Comparison of ENCODE assay signal across 8 mouse cellular contexts in the genomic region with DNA sequence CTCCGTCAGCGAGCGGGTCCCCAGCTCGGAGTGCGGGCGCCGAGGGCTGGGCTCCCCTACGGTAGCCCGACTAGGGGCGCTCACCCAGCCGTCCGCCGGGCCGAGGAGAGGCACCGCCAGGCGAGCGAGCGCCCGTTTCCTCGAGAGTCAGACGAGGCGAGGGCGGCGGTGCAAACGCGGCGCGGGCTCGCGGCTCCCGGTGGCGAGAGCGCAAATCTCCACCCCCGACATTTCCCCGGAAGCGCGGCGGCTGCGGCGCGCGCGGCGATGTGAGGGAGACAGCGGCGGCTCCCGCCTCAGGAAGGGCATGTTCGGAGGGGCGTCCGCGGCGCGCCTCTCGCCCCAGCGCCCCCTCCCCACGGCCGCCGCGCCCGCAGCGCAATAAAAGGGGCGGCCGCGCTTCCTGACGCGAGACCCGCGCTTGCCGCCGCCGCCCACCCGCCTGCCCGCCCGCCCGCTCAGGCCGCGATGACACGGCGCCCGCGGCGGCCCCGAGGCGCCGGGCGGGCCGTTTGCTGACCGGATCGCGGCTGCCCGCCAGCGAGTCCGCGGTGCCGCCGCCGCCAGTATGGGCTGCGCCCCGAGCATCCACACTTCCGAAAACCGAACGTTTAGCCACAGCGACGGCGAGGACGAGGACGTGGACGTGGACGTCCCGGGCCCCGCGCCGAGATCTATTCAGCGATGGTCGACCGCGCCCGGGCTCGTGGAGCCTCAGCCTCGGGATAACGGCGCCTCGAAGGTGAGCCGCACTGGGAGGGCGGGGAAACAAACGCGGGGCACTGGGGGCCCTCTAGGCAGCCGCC. TPM values are rescaled to one million over a fixed set of nuclear protein-coding genes. Genes with fewer than 3 reads are reported as not detected.
DNase-seq lines count a peak whose midpoint lies in the region; ATAC-seq and TF ChIP-seq lines count a peak whose summit lies in the region.

A gene (plus strand): TSS at position 250 of the 806 bp plus-strand sequence.

- 0 out of 2 replicates have a peak, but pooled peaks have one; percentile 0 for ATAC-seq in kidney, embryonic 16.5 days (ENCODE audit: low FRiP score, low TSS enrichment)
- ATAC-seq in erythroid progenitor cell, adult 5-6 weeks (replicated peaks; ENCODE audit: low FRiP score, poor library complexity, severe bottlenecking) = no peak

- H3K4me2 ChIP-seq in kidney, embryonic 16.5 days (replicated peaks; ENCODE audit: low read depth, low read length) = peak within 1 kb of the TSS; percentile 58

- peaks cover 20% of the 10 kb centered on the region for H3K27me3 ChIP-seq in kidney, embryonic 16.5 days (ENCODE audit: insufficient read depth, low read length)
- peaks cover 61% of the 10 kb centered on the region for H3K27me3 ChIP-seq in megakaryocyte, embryonic 14.5 days (replicated peaks)

- H3K9me3 ChIP-seq in kidney, embryonic 16.5 days (ENCODE audit: low read length) = no peaks in the 10 kb centered on the region
- no peaks in the 10 kb centered on the region for H3K9me3 ChIP-seq in megakaryocyte, embryonic 14.5 days

- WGBS in kidney, embryonic 16.5 days = under 1% methylated on average over 82 of the region's 128 CpGs

- H3K9ac ChIP-seq in kidney, embryonic 16.5 days (replicated peaks; ENCODE audit: low read length) = peak within 1 kb of the TSS; percentile 75

- no peak for TF ChIP-seq CTCF in left cerebral cortex, adult 2 months (IDR thresholded peaks at IDR 0.05)

- peak within 1 kb of the TSS; percentile 49 for H3K4me3 ChIP-seq in left cerebral cortex, adult 2 months
- peak within 1 kb of the TSS; percentile 62 for H3K4me3 ChIP-seq in kidney, embryonic 16.5 days (ENCODE audit: low read length)
- H3K4me3 ChIP-seq in megakaryocyte, embryonic 14.5 days (replicated peaks) = peak within 1 kb of the TSS; percentile 90

- intact Hi-C loops in left cerebral cortex, adult 2 months (cut with DNase I) = loop anchor here (5.0 kb wide), 1 partner anchor 89 kb away; no protein-coding TSS in a partner anchor
- intact Hi-C loops in left cerebral cortex, postnatal 4 days (cut with DNase I) = no loop called here

- H3K36me3 ChIP-seq in kidney, embryonic 16.5 days (ENCODE audit: insufficient read depth, low read length) = no peaks in the 10 kb centered on the region
- H3K36me3 ChIP-seq in megakaryocyte, embryonic 14.5 days (replicated peaks; ENCODE audit: low read length) = no peaks in the 10 kb centered on the region

- peak within 1 kb of the TSS; percentile 83 for H3K27ac ChIP-seq in left cerebral cortex, adult 2 months
- H3K27ac ChIP-seq in kidney, embryonic 16.5 days (ENCODE audit: low read length) = peak within 1 kb of the TSS; percentile 89

- no peak for DNase-seq in left cerebral cortex, adult 2 months (ENCODE audit: extremely low spot score in 1 of 2, low spot score in 2 of 2)
- no peak for DNase-seq in left cerebral cortex, postnatal 4 days
- peak; percentile 60 for DNase-seq in adrenal gland, postnatal 14 days
- DNase-seq in heart, adult 8-10 months (ENCODE audit: low spot score) = no peak
- peak; percentile 66 for DNase-seq in testis, postnatal 10 days (ENCODE audit: low spot score)

- H3K4me1 ChIP-seq in kidney, embryonic 16.5 days (ENCODE audit: insufficient read depth, low read length) = peaks cover 19% of the 10 kb centered on the region; the same call in 1 of the 2 replicates
- H3K4me1 ChIP-seq in megakaryocyte, embryonic 14.5 days = peaks cover 46% of the 10 kb centered on the region

RNA-seq across cellular contexts. Expression of the gene that starts here (rescaled TPM):
- total RNA-seq in left cerebral cortex, adult 2 months (2021) = 1 to 10 TPM; 6.1 to 6.2 TPM
- 1 to 10 TPM; 2.4 to 4.5 TPM for total RNA-seq in left cerebral cortex, postnatal 4 days (2021)
- total RNA-seq in adrenal gland, postnatal 14 days (2021) = 33.3 and 38.6 TPM in 2 replicates
- total RNA-seq in heart, adult 8-10 months (2022) = 10 to 100 TPM; 13.4 to 16.0 (median 14.0) TPM
- 4.6 and 5.9 TPM in 2 replicates for polyA plus RNA-seq in kidney, embryonic 16.5 days (2015; fragmentation: Nextera tagmentation; extraction: Ambion mirVana)
- 2.9 TPM in 1 of 2 replicates, not detected in the other for polyA plus RNA-seq in megakaryocyte, embryonic 14.5 days (2012; ENCODE audit: insufficient read depth, low replicate concordance)
- 1.8 and 32.3 TPM in 2 replicates for total RNA-seq in erythroid progenitor cell, adult 5-6 weeks (2015; ENCODE audit: low replicate concordance)
- 2.3 TPM in 1 of 2 replicates, not detected in the other for total RNA-seq in erythroid progenitor cell, adult 5-6 weeks (2017; ENCODE audit: low replicate concordance)

Comparison
In these comparisons a context has a peak if more than half of its experiments do, and no peak if none do; other contexts are left out.
1. DNase-seq: peak in adrenal gland, postnatal 14 days (single experiment) and testis, postnatal 10 days (single experiment); none in left cerebral cortex, adult 2 months (0 of 2), left cerebral cortex, postnatal 4 days (single experiment) and heart, adult 8-10 months (single experiment).
2. Peak in every context shown above with its lines, with median percentiles within 50 percentile points of each other: H3K4me3 ChIP-seq.